Mouse (Mus musculus): ENCODE results near the gene Gm3285.

The Gm3285 gene

GRCm38 (mm10) chr10:77861675-77862074 is at the start of gene Gm3285:
Gene Gm3285 (plus strand): TSS chr10:77861975.
- DNase-seq: no peak

GRCm38 (mm10) chr10:77814382-77814781 is 47.4 kb upstream of the Gm3285 start, which contains the start of gene Gm2696:
Gene Gm2696 (plus strand): TSS chr10:77814682.
- no peak for DNase-seq

GRCm38 (mm10) chr10:77815514-77815913 is 46.3 kb upstream of the Gm3285 start:
- peak; percentile 43 for DNase-seq

- DNase-seq: no peak
These were observed 43.3 kb upstream of the Gm3285 start for GRCm38 (mm10) chr10:77818523-77818922.

GRCm38 (mm10) chr10:77819203-77819602 is 42.6 kb upstream of the Gm3285 start:
- DNase-seq: no peak

- DNase-seq: no peak
These were observed 34.8 kb upstream of the Gm3285 start, which contains the start of gene Krtap10-4 for GRCm38 (mm10) chr10:77826951-77827350. Gene Krtap10-4 (minus strand): TSS chr10:77827095.

- DNase-seq: no peak
These were observed 26.1 kb upstream of the Gm3285 start, which contains the start of gene Krtap10-10 for GRCm38 (mm10) chr10:77835647-77836046. Gene Krtap10-10 (plus strand): TSS chr10:77835947.

GRCm38 (mm10) chr10:77839006-77839405 is 22.8 kb upstream of the Gm3285 start:
- DNase-seq: no peak

- DNase-seq: no peak
These were observed 15.3 kb upstream of the Gm3285 start, which contains the start of gene Gm36176 for GRCm38 (mm10) chr10:77846503-77846902. Gene Gm36176 (plus strand): TSS chr10:77846803.

GRCm38 (mm10) chr10:77846961-77847360 is 14.8 kb upstream of the Gm3285 start:
- no peak for DNase-seq

GRCm38 (mm10) chr10:77847538-77847937 is 14.2 kb upstream of the Gm3285 start:
- no peak for DNase-seq

GRCm38 (mm10) chr10:77852559-77852958 is 9.2 kb upstream of the Gm3285 start, which contains the start of gene Gm10318:
Gene Gm10318 (plus strand): TSS chr10:77852859.
- DNase-seq: no peak

- DNase-seq: peak; percentile 56
These were observed 2.4 kb downstream of the Gm3285 start for GRCm38 (mm10) chr10:77864067-77864761.

GRCm38 (mm10) chr10:77864762-77865143 is 3.0 kb downstream of the Gm3285 start:
- DNase-seq: no peak

- DNase-seq: no peak
These were observed 5.8 kb downstream of the Gm3285 start for GRCm38 (mm10) chr10:77867546-77867945.

- no peak for DNase-seq
These were observed 7.9 kb downstream of the Gm3285 start for GRCm38 (mm10) chr10:77869651-77870050.

GRCm38 (mm10) chr10:77878985-77879384 is 17.2 kb downstream of the Gm3285 start:
- peak; percentile 37 for DNase-seq

- no peak for DNase-seq
These were observed 18.5 kb downstream of the Gm3285 start for GRCm38 (mm10) chr10:77880305-77880704.

- DNase-seq: no peak
These were observed 20.8 kb downstream of the Gm3285 start for GRCm38 (mm10) chr10:77882553-77882952.

GRCm38 (mm10) chr10:77886007-77886747 is 24.4 kb downstream of the Gm3285 start:
- DNase-seq: no peak

- no peak for DNase-seq
These were observed 29.3 kb downstream of the Gm3285 start for GRCm38 (mm10) chr10:77890987-77891565.

- DNase-seq: no peak
These were observed 33.8 kb downstream of the Gm3285 start for GRCm38 (mm10) chr10:77895562-77895961.

- DNase-seq: no peak
These were observed 38.4 kb downstream of the Gm3285 start for GRCm38 (mm10) chr10:77900126-77900525.

All from thymus, postnatal 25 days (tissue).